Mouse (Mus musculus) G1E (cell line): ENCODE measurements around the gene Dtx2. TPM values are rescaled to one million over a fixed set of nuclear protein-coding genes. Genes with fewer than 3 reads are reported as not detected.
A peak's percentile ranks its signal among the peaks of the same experiment; 100 is the strongest.

ENCODE experiments used
- ATAC-seq: 2 replicates; pipeline ENCODE4 v1.8.0; 2016; ENCODE audit warnings: mild to moderate bottlenecking; ENCODE audit not compliant: insufficient number of reproducible peaks, poor library complexity, low FRiP score, severe bottlenecking; ENCODE audit errors: extremely low read depth
- DNase-seq: peaks from one replicate; pipeline ENCODE4 v3.0.0; 2012; ENCODE audit warnings: low spot score
- H3K27me3 ChIP-seq: 2 replicates; pipeline ENCODE4 v1.6.1; 2012; ENCODE audit warnings: mild to moderate bottlenecking, low read length, inconsistent platforms; ENCODE audit not compliant: insufficient read depth
- H3K36me3 ChIP-seq: replicated peaks from 2 replicates; pipeline ENCODE3; 2012; ENCODE audit warnings: mild to moderate bottlenecking, inconsistent platforms
- H3K4me1 ChIP-seq: 2 replicates; pipeline ENCODE4 v1.6.1; 2012; ENCODE audit warnings: low read depth, low read length, inconsistent platforms, mixed read lengths; ENCODE audit not compliant: insufficient read depth
- H3K4me3 ChIP-seq: 2 replicates; pipeline ENCODE4 v1.5.1; 2012; ENCODE audit warnings: low read depth, mild to moderate bottlenecking, inconsistent platforms, low read length, moderate library complexity, mixed read lengths
- H3K9me3 ChIP-seq: replicated peaks from 2 replicates; pipeline ENCODE4 v1.6.1; 2012; ENCODE audit warnings: inconsistent platforms
- CTCF ChIP-seq: IDR thresholded peaks from 2 replicates; pipeline ENCODE4 v1.5.1; 2012; ENCODE audit warnings: low read depth, low read length, inconsistent platforms, mixed read lengths
- GATA1 ChIP-seq: IDR thresholded peaks from 2 replicates; pipeline ENCODE4 v1.6.1; 2012; ENCODE audit warnings: borderline replicate concordance, low read length, inconsistent platforms, mixed read lengths
- GATA2 ChIP-seq: IDR thresholded peaks from 2 replicates; pipeline ENCODE4 v1.6.1; 2012; ENCODE audit warnings: low read depth, low read length, inconsistent platforms, borderline replicate concordance
- POLR2AphosphoS5 ChIP-seq: IDR thresholded peaks from 2 replicates; pipeline ENCODE4 v1.6.1; 2012; ENCODE audit warnings: low read depth, low read length, inconsistent platforms; ENCODE audit not compliant: insufficient replicate concordance
- TAL1 ChIP-seq: conservative IDR thresholded peaks from 2 replicates; pipeline ENCODE4 v1.6.1; 2012; ENCODE audit warnings: low read depth, low read length, inconsistent platforms, mixed read lengths
- polyA plus RNA-seq: library from polyadenylated mRNA; stranded (reverse); fragments of >175 nt; gene quantifications from 2 replicates; pipeline ENCODE4 v1.2.3, GENCODE M21; 2012
- total RNA-seq, 2 experiments: library from RNA; stranded (forward) in 1 of 2; stranded (reverse) in 1 of 2; fragments of 200-1000 nt in 1 of 2; fragments of >200 nt in 1 of 2; fragmentation: Nextera tagmentation in 1 of 2; gene quantifications; 2 replicates each; pipeline ENCODE4 v1.2.3; 2014 to 2017

Gene Dtx2
- total and polyA plus RNA-seq, 3 experiments, result 5.1 to 25.6 (median 25.2) TPM

DNA sequence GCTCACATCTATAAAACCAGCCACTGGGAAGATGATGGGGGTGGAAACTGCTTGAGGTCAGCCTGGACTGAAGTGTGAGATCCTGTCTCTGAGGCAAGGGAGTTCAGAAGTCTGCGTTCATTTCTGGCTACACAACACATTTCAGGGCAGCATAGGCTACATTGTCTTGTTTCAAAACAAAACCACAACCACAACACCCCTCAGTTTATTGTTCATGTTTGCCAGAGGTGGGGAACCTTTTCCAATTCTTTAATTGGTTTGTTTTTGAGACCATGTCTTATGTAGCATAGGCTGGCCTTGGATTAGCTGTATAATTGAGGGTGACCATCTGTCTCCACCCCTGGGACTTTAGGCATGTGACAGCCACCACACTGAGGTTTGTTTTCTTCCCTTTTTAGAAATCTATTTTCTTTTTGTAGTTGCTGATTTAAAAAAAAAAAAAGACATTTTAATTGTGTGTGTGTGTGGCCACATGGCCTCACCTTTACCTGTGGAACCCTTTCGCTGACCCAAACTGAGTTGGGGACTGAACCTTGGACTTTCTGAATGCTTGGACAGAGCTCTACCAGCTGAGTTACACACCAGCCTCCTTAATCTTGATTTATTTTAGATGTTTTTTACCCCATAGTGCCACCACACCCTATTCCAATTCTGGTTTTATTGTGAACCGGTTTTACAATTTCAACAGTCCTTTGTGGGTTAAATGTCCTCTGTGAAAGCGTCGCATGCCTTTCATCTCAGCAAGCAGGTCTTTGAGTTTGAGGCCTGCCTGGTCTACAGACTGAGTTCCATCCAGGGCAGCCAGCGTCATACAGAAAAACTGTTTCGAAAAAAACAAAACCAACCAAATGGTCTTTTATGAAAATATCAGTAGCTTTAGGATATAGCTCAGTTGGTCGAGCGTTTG lies 38.0 kb upstream of the Dtx2 start:
- Histone ChIP-seq H3K9me3 (no peaks in the 10 kb centered on the region), H3K4me3 (peak overlapping the region; percentile 48; the same call in 1 of the 2 replicates), H3K36me3 (peaks cover 15% of the 10 kb centered on the region), H3K4me1 (peaks cover 72% of the 10 kb centered on the region), H3K27me3 (no peaks in the 10 kb centered on the region)
- DNase-seq, result no peak
- ATAC-seq, result no peak
- TF ChIP-seq TAL1 (no peak), GATA2 (no peak), GATA1 (no peak), POLR2AphosphoS5 (no peak), CTCF (no peak)

DNA sequence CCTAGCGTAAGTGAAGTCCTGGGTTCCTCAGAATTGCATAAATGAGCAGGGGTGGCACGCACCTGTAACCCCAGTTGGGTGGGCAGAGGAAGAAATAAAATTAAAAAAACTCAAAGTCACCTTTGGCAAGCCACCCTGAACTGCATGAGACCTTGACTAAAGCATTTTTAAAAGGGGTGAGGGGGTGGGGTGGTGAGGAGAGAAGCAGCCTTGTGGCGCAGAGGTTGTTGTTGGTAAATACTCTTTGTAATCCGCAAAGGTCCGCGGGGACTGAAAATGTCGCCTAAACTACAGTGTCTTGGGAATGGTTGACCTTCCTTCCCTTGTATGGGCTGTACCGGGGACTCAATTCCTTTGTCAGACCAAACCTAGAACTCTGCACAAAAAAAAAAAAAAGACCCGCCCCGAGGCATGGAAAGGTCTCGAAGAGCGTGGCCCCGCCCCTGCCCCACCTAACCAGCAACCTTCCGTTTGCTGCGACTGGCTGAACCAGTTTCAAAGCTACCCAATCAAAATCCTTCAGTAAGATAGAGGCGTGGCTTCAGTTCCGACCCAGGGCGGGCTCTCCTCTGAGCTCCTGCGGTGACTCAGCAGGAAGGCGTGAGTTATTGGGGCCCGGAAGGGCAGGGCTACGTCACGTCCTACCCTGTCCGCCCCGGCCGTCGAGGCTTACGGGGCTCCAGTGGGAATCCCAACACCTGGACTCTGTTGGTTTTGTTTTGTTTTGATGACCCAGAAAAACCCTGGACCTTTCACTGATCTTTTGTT lies 37.2 kb upstream of the Dtx2 start:
- Histone ChIP-seq H3K9me3 (no peaks in the 10 kb centered on the region), H3K36me3 (peaks cover 15% of the 10 kb centered on the region), H3K4me1 (peaks cover 72% of the 10 kb centered on the region), H3K27me3 (no peaks in the 10 kb centered on the region), H3K4me3 (peak overlapping the region; percentile 57; the same call in 1 of the 2 replicates)
- peak; percentile 86 for DNase-seq
- TF ChIP-seq GATA2, result no peak
- ATAC-seq, result peak; percentile 85

DNA sequence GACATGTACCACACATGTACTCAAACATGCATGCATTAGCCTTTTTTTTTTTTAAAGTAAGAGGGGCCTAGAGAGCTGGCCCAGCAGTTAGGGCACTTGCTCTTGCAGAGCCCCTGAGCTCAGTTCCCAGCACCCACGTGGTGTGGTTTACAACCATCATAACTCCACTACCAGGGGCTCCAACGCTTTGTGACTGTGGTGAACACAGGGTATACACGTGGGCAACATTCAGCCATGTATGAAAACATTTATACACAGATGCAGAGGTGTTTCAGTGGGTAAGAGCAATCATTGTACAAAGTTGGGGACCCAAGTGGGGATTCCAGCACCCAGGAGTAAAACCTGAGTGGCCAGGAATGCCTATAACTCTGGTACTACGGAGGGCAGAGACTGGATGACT lies 36.2 kb upstream of the Dtx2 start:
- TF ChIP-seq GATA2, result no peak
- no peak for TF ChIP-seq POLR2AphosphoS5
- no peak for TF ChIP-seq TAL1
- TF ChIP-seq GATA1, result no peak
- TF ChIP-seq CTCF, result no peak
- peak overlapping the region; percentile 57; the same call in 1 of the 2 replicates for H3K4me3 ChIP-seq
- DNase-seq, result no peak

DNA sequence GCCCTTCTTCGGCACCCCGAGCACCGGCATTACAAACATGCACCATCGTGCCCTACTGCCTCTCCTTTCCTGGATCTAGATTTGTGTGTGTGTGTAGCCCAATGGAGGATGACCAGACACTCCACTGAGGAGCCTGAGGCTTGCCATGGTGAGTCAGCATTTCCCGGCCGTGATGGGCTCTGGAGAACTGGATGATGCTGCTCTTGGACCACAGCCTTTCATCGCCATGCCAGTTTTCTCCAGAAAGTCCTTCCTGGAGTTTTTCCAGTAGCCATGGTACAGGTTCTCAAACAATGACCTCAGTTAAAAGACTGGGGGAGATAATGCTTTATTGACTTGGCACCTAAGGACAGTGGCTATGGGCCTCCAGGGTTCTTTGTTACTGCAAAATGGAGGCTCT lies 34.7 kb upstream of the Dtx2 start:
- no peak overlapping the region for H3K4me3 ChIP-seq
- no peak for ATAC-seq
- H3K27me3 ChIP-seq, result no peaks in the 10 kb centered on the region
- H3K4me1 ChIP-seq, result peaks cover 80% of the 10 kb centered on the region
- no peaks in the 10 kb centered on the region for H3K9me3 ChIP-seq
- DNase-seq, result no peak
- no peak for TF ChIP-seq GATA1
- no peak for TF ChIP-seq TAL1
- TF ChIP-seq GATA2, result no peak
- TF ChIP-seq CTCF, result no peak
- no peak for TF ChIP-seq POLR2AphosphoS5
- peaks cover 15% of the 10 kb centered on the region for H3K36me3 ChIP-seq

More for the DNA sequence above, 36.2 kb upstream of the Dtx2 start:
- Histone ChIP-seq H3K27me3 (no peaks in the 10 kb centered on the region), H3K9me3 (no peaks in the 10 kb centered on the region), H3K36me3 (peaks cover 15% of the 10 kb centered on the region), H3K4me1 (peaks cover 74% of the 10 kb centered on the region)
- ATAC-seq, result no peak

DNA sequence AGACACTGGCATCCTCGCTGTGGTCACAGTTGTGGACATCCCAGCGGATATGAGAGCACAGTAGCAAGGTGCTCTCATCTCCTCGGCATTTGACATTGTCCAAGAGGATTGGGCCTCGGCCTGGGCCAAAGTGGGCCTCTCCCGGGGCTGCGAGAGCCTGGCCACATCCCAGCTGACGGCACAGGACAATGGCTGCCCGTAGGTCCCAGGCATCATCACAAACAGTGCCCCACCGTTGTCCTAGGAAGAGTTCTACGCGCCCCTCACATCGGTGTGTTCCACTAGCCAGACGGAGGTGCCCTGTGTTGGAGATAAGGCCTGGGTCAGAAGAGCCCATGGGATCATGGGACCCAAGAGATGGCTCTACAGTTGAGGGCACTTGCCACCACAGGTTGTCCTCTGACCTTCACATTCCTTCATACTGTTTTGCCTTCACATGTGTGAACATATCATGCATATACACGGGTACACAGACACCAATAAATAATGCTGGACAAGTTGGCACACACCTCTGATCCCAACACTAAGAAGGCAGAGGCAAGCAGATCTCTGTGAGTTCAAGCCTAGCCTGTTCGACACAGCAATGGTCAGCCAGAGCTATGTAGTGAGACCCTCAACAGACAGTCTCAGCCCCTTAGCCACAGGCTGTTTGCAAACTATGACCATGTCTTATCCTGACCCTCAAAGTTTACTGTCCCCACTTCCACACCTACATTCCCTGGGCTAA lies 33.5 kb upstream of the Dtx2 start:
- Histone ChIP-seq H3K4me3 (peak overlapping the region; percentile 80; the same call in 1 of the 2 replicates), H3K36me3 (peaks cover 15% of the 10 kb centered on the region), H3K27me3 (no peaks in the 10 kb centered on the region; the same call in 1 of the 2 replicates), H3K4me1 (peaks cover 79% of the 10 kb centered on the region), H3K9me3 (no peaks in the 10 kb centered on the region)
- DNase-seq (no peak), ATAC-seq (no peak)
- no peak for TF ChIP-seq POLR2AphosphoS5
- no peak for TF ChIP-seq GATA2
- no peak for TF ChIP-seq GATA1
- no peak for TF ChIP-seq CTCF
- no peak for TF ChIP-seq TAL1

DNA sequence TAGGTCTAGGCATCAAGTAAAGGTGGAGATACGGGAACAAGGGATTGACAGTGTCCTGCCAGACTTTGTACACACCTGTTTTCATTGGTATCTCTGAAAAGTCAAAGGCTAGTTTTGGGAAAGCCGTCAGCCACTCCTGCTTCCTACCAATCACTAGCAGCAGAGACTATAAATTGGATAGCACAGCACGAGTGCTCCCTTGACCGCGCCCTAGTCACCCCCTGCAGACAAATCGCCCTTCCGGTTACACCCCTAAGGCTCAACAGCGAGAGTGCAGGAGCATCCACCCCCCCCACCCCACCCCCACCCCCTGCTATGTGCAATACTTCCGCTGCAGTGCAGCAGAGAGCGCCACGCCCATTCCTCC lies 32.5 kb upstream of the Dtx2 start:
- H3K4me1 ChIP-seq, result peaks cover 69% of the 10 kb centered on the region
- no peak for ATAC-seq

More for the DNA sequence above, 32.5 kb upstream of the Dtx2 start:
- H3K36me3 ChIP-seq, result peaks cover 15% of the 10 kb centered on the region
- no peaks in the 10 kb centered on the region; the same call in 1 of the 2 replicates for H3K27me3 ChIP-seq
- H3K4me3 ChIP-seq, result peak overlapping the region; percentile 80
- no peak for DNase-seq
- TF ChIP-seq POLR2AphosphoS5, result no peak
- no peak for TF ChIP-seq GATA1
- TF ChIP-seq CTCF, result no peak
- TF ChIP-seq GATA2, result no peak
- TF ChIP-seq TAL1, result no peak
- H3K9me3 ChIP-seq, result no peaks in the 10 kb centered on the region
